Mouse (Mus musculus) ES-Bruce4 (cell line): ENCODE results near the gene Myo6.

ENCODE experiments used
- CTCF ChIP-seq: IDR thresholded peaks from one replicate; pipeline ENCODE4 v1.8.1; 2011; ENCODE audit warnings: low read depth, low read length
- EP300 ChIP-seq: IDR thresholded peaks from 2 replicates; pipeline ENCODE4 v1.6.1; 2011; ENCODE audit warnings: low read depth, low read length; ENCODE audit not compliant: insufficient read depth
- POLR2A ChIP-seq: IDR thresholded peaks from one replicate; pipeline ENCODE4 v1.8.1; 2011; ENCODE audit warnings: low read length; ENCODE audit not compliant: insufficient read depth

GRCm38 (mm10) chr9:80226579-80227325, 61.9 kb downstream of the Myo6 start:
- no peak for TF ChIP-seq CTCF
- no peak for TF ChIP-seq POLR2A
- no peak for TF ChIP-seq EP300
